Mouse (Mus musculus): Measurements from ENCODE around the gene Chchd4.

GRCm38 (mm10) chr6:91424151-91424550, 49.2 kb downstream of the Chchd4 start:
- TF ChIP-seq GATA1 (IDR thresholded peaks at IDR 0.05; ENCODE audit: low read length) (no peak), TAL1 (IDR thresholded peaks at IDR 0.05; ENCODE audit: low read length) (no peak)
